Mouse (Mus musculus) midbrain, postnatal 0 days (tissue): ENCODE data around the gene Tmem211. TPM values are rescaled to one million over a fixed set of nuclear protein-coding genes. Genes with fewer than 3 reads are reported as not detected.

Source experiments
- ATAC-seq: fragments of 200-750 bp; cut with Nextera tagmentation; 2 replicates; pipeline ENCODE4 v1.8.0; 2017; ENCODE audit warnings: moderate number of reproducible peaks, mild to moderate bottlenecking, moderate TSS enrichment, moderate library complexity; ENCODE audit not compliant: low FRiP score
- DNase-seq: peaks from one replicate; pipeline ENCODE4 v3.0.0-alpha.2; 2015; ENCODE audit warnings: low spot score
- H3K27ac ChIP-seq: fragments of 300-500 bp; sonication (generic); 2 replicates; pipeline ENCODE4 v1.5.1; 2014; ENCODE audit warnings: low read depth, mild to moderate bottlenecking, low read length, mixed read lengths
- H3K27me3 ChIP-seq: fragments of 300-500 bp; sonication (generic); 2 replicates; pipeline ENCODE4 v1.6.1; 2014; ENCODE audit warnings: low read length, control low read depth, mixed read lengths; ENCODE audit not compliant: insufficient read depth
- H3K36me3 ChIP-seq: fragments of 300-500 bp; sonication (generic); 2 replicates; pipeline ENCODE4 v1.6.1; 2014; ENCODE audit warnings: low read length, control low read depth, mixed read lengths; ENCODE audit not compliant: insufficient read depth
- H3K4me1 ChIP-seq: fragments of 300-500 bp; sonication (generic); 2 replicates; pipeline ENCODE4 v1.6.1; 2014; ENCODE audit warnings: mild to moderate bottlenecking, control low read depth, antibody characterized with exemption, low read length, mixed read lengths; ENCODE audit not compliant: insufficient read depth
- H3K4me2 ChIP-seq: fragments of 300-500 bp; sonication (generic); 2 replicates; pipeline ENCODE4 v1.6.1; 2014; ENCODE audit warnings: low read depth, mild to moderate bottlenecking, low read length, mixed read lengths; ENCODE audit not compliant: poor library complexity, severe bottlenecking
- H3K4me3 ChIP-seq: fragments of 300-500 bp; sonication (generic); 2 replicates; pipeline ENCODE4 v1.5.1; 2014; ENCODE audit warnings: low read depth, mild to moderate bottlenecking, low read length, moderate library complexity
- H3K9ac ChIP-seq: fragments of 300-500 bp; sonication (generic); replicated peaks from 2 replicates; pipeline ENCODE4 v1.6.1; 2014; ENCODE audit warnings: mild to moderate bottlenecking, low read length, moderate library complexity, mixed read lengths; ENCODE audit not compliant: poor library complexity, severe bottlenecking
- H3K9me3 ChIP-seq: fragments of 300-500 bp; sonication (generic); 2 replicates; pipeline ENCODE4 v1.6.1; 2016; ENCODE audit warnings: low read length, control low read depth
- CTCF ChIP-seq: IDR thresholded peaks from 2 replicates; pipeline ENCODE4 v1.5.1; 2016; ENCODE audit warnings: antibody characterized with exemption, mild to moderate bottlenecking
- WGBS: fragments of 180-500 bp; shearing (Covaris S2); extraction: QIAGEN DNeasy Blood & Tissue Kit; methylation state at CpG from one replicate; pipeline ENCODE4 v1.1.7; 2014; 5-methylcytosine and 5-hydroxymethylcytosine counted together
- polyA plus RNA-seq: library from polyadenylated mRNA; unstranded; fragments of >200 nt; fragmentation: Nextera tagmentation; extraction: Ambion mirVana; gene quantifications from 2 replicates; pipeline ENCODE4 v1.2.1, GENCODE M21; 2015
- total RNA-seq: library from RNA; depleted of rRNA; stranded (reverse); fragments of >200 nt; gene quantifications from 2 replicates; pipeline ENCODE4 v1.2.3, GENCODE M21; 2014

Gene Tmem211
- total and polyA plus RNA-seq, 2 experiments from 2014 or later: not detected

GRCm38 (mm10) chr5:113209898-113210297 lies 16.8 kb upstream of the Tmem211 start:
- 88% methylated on average over 13 of the region's 13 CpGs for WGBS
- H3K9ac ChIP-seq: no peak overlapping the region
- H3K4me2 ChIP-seq: no peak overlapping the region
- no peak overlapping the region for H3K4me3 ChIP-seq
- DNase-seq (no peak), ATAC-seq (0 out of 2 replicates have a peak, but pooled peaks have one; percentile 31)
- H3K9me3 ChIP-seq: no peaks in the 10 kb centered on the region
- TF ChIP-seq CTCF: no peak
- peak overlapping the region; percentile 44; the same call in 1 of the 2 replicates for H3K27ac ChIP-seq
- no peaks in the 10 kb centered on the region for H3K4me1 ChIP-seq
- no peaks in the 10 kb centered on the region for H3K36me3 ChIP-seq
- H3K27me3 ChIP-seq: no peaks in the 10 kb centered on the region

GRCm38 (mm10) chr5:113210314-113210713 lies 16.4 kb upstream of the Tmem211 start:
- no peaks in the 10 kb centered on the region for H3K9me3 ChIP-seq
- H3K4me2 ChIP-seq: no peak overlapping the region
- H3K4me1 ChIP-seq: no peaks in the 10 kb centered on the region
- 81% methylated on average over 6 of the region's 6 CpGs for WGBS
- H3K36me3 ChIP-seq: no peaks in the 10 kb centered on the region
- no peak overlapping the region for H3K9ac ChIP-seq
- no peak for DNase-seq
- ATAC-seq: no peak
- H3K4me3 ChIP-seq: no peak overlapping the region
- H3K27ac ChIP-seq: 0 out of 2 replicates have a peak overlapping the region, but pooled peaks have one; percentile 44
- TF ChIP-seq CTCF: no peak
- no peaks in the 10 kb centered on the region for H3K27me3 ChIP-seq

GRCm38 (mm10) chr5:113212156-113212835 lies 14.4 kb upstream of the Tmem211 start:
- no peak for TF ChIP-seq CTCF
- DNase-seq (no peak), ATAC-seq (no peak)
- Histone ChIP-seq H3K4me1 (no peaks in the 10 kb centered on the region), H3K4me3 (no peak overlapping the region), H3K4me2 (no peak overlapping the region), H3K9me3 (no peaks in the 10 kb centered on the region), H3K36me3 (no peaks in the 10 kb centered on the region), H3K27ac (no peak overlapping the region), H3K27me3 (no peaks in the 10 kb centered on the region), H3K9ac (no peak overlapping the region)
- WGBS: 81% methylated on average over 10 of the region's 10 CpGs

- Histone ChIP-seq H3K4me2 (no peak overlapping the region), H3K4me3 (no peak overlapping the region), H3K36me3 (no peaks in the 10 kb centered on the region), H3K27ac (no peak overlapping the region), H3K27me3 (no peaks in the 10 kb centered on the region), H3K9me3 (no peaks in the 10 kb centered on the region), H3K9ac (no peak overlapping the region), H3K4me1 (no peaks in the 10 kb centered on the region)
- WGBS: 86% methylated on average over 8 of the region's 8 CpGs
- ATAC-seq (no peak), DNase-seq (no peak)
- no peak for TF ChIP-seq CTCF
Measured at GRCm38 (mm10) chr5:113214041-113214440, 12.7 kb upstream of the Tmem211 start.

GRCm38 (mm10) chr5:113214455-113214854 lies 12.3 kb upstream of the Tmem211 start:
- no peak for DNase-seq
- Histone ChIP-seq H3K9ac (no peak overlapping the region), H3K36me3 (no peaks in the 10 kb centered on the region), H3K4me1 (no peaks in the 10 kb centered on the region), H3K4me2 (no peak overlapping the region), H3K4me3 (no peak overlapping the region), H3K27ac (no peak overlapping the region), H3K9me3 (no peaks in the 10 kb centered on the region), H3K27me3 (no peaks in the 10 kb centered on the region)
- no peak for TF ChIP-seq CTCF
- 54% methylated on average over 11 of the region's 11 CpGs for WGBS
- no peak for ATAC-seq

GRCm38 (mm10) chr5:113215610-113216011 lies 11.1 kb upstream of the Tmem211 start:
- Histone ChIP-seq H3K9me3 (no peaks in the 10 kb centered on the region), H3K4me3 (no peak overlapping the region), H3K4me2 (no peak overlapping the region), H3K4me1 (no peaks in the 10 kb centered on the region), H3K36me3 (no peaks in the 10 kb centered on the region), H3K9ac (no peak overlapping the region), H3K27me3 (no peaks in the 10 kb centered on the region), H3K27ac (no peak overlapping the region)
- WGBS: 85% methylated on average over 8 of the region's 9 CpGs
- DNase-seq: no peak
- no peak for TF ChIP-seq CTCF
- ATAC-seq: no peak
